Mouse (Mus musculus): ENCODE data around the gene Cab39l.

Gene Cab39l

GRCm38 (mm10) chr14:59513922-59514444, 73.2 kb downstream of the Cab39l start:
- no peak for DNase-seq

GRCm38 (mm10) chr14:59525843-59526242, 85.1 kb downstream of the Cab39l start:
- no peak for DNase-seq

GRCm38 (mm10) chr14:59530801-59531200, 90.0 kb downstream of the Cab39l start:
- DNase-seq = no peak

GRCm38 (mm10) chr14:59532986-59533385, 92.2 kb downstream of the Cab39l start:
- DNase-seq = no peak

GRCm38 (mm10) chr14:59533908-59534307, 93.1 kb downstream of the Cab39l start:
- no peak for DNase-seq

GRCm38 (mm10) chr14:59537829-59538432, 97.2 kb downstream of the Cab39l start:
- no peak for DNase-seq

GRCm38 (mm10) chr14:59540230-59540629, 99.5 kb downstream of the Cab39l start:
- DNase-seq = no peak

- no peak for DNase-seq
Measured at GRCm38 (mm10) chr14:59540761-59541160, 100.0 kb downstream of the Cab39l start.

GRCm38 (mm10) chr14:59543158-59543826, 102.5 kb downstream of the Cab39l start:
- no peak for DNase-seq

- DNase-seq = no peak
Measured at GRCm38 (mm10) chr14:59543956-59544355, 103.2 kb downstream of the Cab39l start.

- no peak for DNase-seq
Measured at GRCm38 (mm10) chr14:59546162-59546880, 105.5 kb downstream of the Cab39l start.

GRCm38 (mm10) chr14:59547530-59547929, 106.8 kb downstream of the Cab39l start:
- no peak for DNase-seq

- DNase-seq = no peak
Measured at GRCm38 (mm10) chr14:59548532-59548931, 107.8 kb downstream of the Cab39l start.

- no peak for DNase-seq
Measured at GRCm38 (mm10) chr14:59549106-59549505, 108.3 kb downstream of the Cab39l start.

GRCm38 (mm10) chr14:59550841-59551240, 110.1 kb downstream of the Cab39l start:
- DNase-seq = no peak

GRCm38 (mm10) chr14:59551956-59552355, 111.2 kb downstream of the Cab39l start:
- DNase-seq = no peak

- DNase-seq = no peak
Measured at GRCm38 (mm10) chr14:59554025-59554424, 113.3 kb downstream of the Cab39l start.

GRCm38 (mm10) chr14:59555018-59555417, 114.2 kb downstream of the Cab39l start:
- no peak for DNase-seq

GRCm38 (mm10) chr14:59555928-59556531, 115.3 kb downstream of the Cab39l start:
- DNase-seq = peak; percentile 70

GRCm38 (mm10) chr14:59557071-59557470, 116.3 kb downstream of the Cab39l start:
- no peak for DNase-seq

GRCm38 (mm10) chr14:59557886-59558285, 117.1 kb downstream of the Cab39l start:
- DNase-seq = no peak

GRCm38 (mm10) chr14:59566756-59567155, 126.0 kb downstream of the Cab39l start:
- DNase-seq = no peak

GRCm38 (mm10) chr14:59576385-59576784, 135.6 kb downstream of the Cab39l start:
- no peak for DNase-seq

All from cerebellum, adult 8-10 months (tissue).